Mouse (Mus musculus): ENCODE measurements at regions not wholly inside any gene's neighbourhood (a gene's known extent, or its start where the extent isn't known, plus 50 kb on each side); places are given as distances from the start of the nearest gene placed in this dataset.
"Not testable (repeated sequence)": the region's sequence is repeated elsewhere in the genome, so short reads cannot be mapped to it uniquely, and the experiment has no call there.

DNA sequence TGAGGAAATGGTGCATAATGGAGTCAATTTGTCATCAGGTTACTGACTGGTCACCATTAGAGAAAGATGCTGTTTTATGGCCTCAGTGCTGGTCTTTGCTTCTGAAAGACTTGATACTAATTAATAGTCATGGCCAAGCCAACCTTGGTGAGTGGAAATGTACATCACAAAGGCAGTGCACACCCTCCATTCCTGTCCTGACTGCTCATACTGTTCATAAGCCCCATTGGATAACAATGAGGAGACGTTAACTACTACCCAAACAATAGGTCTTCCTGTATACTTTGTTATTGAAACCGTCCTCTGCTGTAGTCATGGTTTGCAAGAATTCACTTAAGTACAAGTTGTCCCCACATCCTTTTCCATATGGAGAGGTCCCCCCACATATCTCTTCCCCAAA, 605.8 kb upstream of the Slc35b3 start:
- DNase-seq (ENCODE audit: low spot score in 2 of 2) = no peak

DNA sequence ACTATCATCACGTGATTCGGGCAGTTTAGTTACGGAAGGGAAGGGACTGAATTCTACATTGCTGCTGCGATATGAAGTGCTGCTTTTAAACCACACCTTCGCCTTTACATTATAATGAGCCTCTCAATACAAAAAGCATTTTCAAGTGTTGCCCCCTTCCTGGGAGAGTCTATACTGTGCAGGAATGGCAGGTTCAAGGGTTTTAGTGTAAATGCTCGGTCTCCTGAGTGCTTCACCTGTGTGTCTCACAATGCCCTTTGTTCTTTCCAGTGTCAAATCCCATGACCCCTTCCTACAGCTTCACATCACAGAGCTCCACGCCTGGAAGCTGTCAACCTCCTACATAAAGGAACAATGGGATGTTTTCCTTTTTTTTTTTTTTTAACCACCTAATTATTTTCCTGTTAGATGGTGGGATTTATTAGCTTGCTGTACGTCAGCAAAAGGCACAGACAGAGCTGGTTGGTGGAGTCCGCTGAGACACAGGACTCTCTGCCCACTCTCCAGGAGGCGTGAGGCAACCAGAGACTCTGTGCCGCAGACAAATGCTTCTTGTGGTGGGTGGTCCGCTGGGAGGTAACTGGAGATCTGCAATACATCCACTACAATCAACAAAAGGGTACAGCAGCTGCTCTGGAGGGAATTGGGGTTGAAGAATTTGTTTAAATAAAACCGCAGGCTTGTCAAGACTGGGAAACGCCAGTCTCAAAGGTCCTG, 577.2 kb upstream of the Slc35b3 start:
- no peak for DNase-seq (ENCODE audit: low spot score in 2 of 2)

DNA sequence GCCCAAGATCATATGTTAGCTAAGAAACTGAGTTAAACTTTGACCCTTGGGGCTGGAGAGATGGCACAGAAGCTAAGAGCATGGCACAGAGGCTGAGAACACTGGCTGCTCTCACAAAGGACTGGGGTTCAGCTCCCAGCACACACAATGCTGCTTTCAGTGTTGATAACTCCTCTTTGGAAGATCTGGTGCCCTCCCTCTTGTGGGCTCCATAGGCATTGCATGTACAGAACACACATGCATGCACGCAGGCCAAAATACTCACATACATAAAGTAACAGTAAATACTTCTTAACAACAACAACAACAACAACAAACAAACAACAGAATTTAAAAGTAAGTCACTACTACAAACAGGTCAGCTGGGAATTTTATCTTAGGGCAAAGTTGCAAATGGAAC, 565.8 kb upstream of the Slc35b3 start:
- DNase-seq (ENCODE audit: low spot score in 2 of 2) = no peak

DNA sequence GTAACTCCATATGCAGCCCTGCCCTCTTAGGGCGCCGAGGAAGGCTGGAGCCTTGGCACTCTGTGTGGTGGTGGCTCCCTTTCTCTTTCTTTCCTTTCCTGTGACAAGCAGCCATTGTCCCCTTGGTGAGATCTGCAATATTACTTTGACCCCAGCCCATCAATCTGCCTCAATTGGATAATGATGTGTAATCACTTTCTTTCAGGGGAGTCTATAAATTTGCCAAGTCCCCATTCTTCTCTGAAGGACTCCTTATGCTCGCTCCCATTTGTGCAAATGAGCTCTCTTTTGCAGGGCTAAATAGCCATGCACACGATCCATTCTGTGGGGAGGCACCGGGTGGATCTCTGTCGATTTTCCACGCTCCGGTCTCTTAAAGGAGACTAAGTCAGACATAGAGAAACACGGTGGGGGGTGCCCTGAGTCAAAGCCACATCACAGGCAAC, 563.2 kb upstream of the Slc35b3 start:
- DNase-seq (ENCODE audit: low spot score in 2 of 2) = no peak

DNA sequence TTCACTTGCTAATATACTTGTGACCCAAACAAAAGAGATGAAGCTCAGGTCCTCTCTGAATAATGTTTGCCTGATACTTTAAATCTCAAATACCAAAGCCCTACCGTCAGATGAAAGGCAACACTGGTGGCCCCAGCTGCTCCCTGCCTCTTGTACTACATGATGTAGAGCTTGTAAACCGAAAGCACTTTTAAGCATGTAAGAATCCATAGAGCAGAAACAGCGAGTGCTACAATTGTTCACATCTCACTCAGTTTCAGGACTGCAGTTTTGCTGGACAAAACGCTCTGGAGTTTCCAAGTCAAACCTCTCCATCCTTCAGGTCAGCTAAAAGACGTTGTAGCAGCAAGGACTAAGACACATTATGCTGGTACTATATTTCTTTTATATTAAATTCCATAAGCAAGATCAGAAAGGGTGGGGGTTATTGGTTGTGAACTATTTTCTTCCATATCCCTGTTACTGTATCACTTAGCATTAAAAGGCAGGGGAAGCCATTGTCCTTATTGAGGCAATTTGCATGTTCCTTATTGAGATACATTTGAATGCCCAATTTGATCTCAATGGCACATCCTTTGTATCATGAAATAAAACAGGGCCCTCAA, 562.7 kb upstream of the Slc35b3 start:
- DNase-seq (ENCODE audit: low spot score in 2 of 2) = no peak

DNA sequence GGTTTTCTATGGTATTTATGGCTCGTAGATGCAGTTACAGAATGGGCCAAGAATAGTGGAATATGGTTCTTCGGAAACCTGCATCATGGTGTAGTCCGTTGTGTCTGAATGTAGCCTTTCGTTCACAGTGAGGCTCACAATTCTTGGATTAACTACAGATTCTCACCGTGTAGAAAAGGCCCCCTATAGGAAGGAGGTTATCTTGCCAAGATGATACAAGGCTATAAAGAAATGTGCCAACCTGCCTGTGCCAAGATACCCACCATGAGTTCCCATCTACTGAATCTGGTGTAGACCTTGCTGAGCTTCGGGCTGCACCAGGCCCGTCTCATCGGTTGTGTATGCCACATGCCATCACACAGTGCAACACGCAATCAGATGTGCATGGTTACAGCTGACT, 560.2 kb upstream of the Slc35b3 start:
- no peak for DNase-seq (ENCODE audit: low spot score in 2 of 2)

DNA sequence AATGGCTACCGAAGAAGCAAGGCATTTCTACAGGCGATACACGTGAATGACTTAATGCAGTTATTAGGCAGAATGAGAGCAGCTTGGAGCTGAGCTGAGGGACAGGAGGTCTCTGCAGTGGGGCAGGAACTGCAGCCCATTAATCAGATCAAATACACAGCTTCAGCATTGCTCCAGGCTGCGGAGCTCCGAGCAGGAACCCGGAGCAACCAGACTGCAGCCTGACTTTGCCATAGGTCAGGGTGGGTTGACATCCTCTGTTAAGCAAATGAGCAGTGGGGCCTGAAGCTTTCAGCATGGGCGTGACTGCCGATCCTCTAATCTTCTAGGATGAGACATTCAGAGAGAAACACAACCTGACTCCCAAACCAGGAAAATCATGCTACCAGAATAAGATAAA, 555.4 kb upstream of the Slc35b3 start:
- no peak for DNase-seq (ENCODE audit: low spot score in 2 of 2)

DNA sequence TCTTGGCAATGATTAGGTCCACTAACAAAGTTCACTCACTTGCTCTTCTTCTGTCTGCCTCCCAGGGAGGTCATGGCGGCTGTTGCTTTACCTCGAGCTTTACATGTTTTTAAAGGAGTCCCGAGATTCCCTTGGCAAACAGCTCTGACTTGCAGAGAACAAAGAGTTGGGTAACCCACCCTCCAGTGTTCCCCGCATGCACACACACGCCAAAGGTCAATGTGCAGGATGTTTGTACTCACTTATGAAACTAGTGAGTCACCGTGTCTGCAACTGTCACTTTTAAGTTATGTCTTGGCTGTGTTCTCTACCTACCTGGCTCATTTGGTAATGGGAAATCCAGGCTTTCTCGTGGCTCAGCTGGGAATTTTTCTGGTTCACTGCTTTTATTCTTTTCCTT, 529.1 kb upstream of the Slc35b3 start:
- no peak for DNase-seq (ENCODE audit: low spot score in 2 of 2)

DNA sequence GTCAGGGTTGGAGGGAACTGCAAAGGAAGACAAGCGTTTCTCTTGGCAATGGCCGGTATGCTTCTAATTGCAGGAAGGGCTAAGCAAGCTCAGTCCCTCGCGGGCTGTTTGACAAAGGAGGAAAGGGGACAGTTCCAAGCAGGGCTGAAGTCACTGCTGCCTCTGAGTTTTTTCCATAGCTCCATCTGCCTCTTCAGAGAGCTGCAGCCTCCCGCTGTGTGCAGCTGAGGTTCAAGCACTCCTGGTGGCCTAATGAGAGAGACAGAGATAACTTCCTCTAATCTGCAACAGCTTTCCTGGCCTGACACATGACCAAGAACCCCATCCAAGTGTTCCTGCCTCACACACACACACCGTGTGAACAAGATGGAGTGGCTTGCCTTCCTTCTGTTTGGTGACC, 511.9 kb upstream of the Slc35b3 start:
- no peak for DNase-seq (ENCODE audit: low spot score in 2 of 2)

DNA sequence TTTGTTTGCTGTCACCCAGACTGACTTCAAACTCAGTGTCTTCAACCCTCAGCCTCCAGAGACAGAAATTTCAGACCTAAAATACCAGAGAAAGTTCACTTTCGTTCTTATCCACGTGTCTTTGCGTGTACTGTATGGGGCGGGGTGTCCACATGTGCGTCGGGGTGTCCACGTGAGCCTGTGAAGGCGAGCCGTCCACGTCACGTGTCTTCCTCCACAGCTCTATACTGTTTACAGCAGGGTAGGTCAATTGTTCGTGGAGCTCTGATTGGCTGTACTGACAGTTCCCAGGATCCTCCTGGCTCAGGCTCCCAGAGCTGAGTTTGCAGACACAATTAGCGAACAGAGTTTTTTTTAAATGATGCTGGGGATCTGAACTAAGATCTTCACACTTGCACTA, 481.1 kb upstream of the Slc35b3 start:
- no peak for DNase-seq (ENCODE audit: low spot score in 2 of 2)

DNA sequence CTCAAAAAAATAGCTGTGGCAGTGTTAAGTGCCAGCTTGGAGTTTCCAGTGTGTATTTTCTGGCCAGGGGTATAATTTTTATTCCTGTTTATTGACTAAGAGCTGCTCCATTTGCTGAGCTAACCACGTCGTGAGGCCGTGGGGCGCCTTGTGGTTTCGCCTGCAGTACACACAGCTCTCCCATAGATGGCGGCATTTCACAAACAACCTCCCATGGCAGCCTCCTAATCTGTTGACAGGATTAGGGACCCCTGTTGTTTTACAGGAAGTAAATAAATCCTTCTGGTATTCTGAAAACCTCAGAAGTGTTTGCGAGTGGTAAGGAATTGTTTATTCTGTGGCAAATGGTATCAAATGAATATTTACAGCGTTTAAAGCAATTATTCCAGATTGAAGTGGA, 480.2 kb upstream of the Slc35b3 start:
- DNase-seq (ENCODE audit: low spot score in 2 of 2) = peak in 1 of 2 experiments; percentile 57

DNA sequence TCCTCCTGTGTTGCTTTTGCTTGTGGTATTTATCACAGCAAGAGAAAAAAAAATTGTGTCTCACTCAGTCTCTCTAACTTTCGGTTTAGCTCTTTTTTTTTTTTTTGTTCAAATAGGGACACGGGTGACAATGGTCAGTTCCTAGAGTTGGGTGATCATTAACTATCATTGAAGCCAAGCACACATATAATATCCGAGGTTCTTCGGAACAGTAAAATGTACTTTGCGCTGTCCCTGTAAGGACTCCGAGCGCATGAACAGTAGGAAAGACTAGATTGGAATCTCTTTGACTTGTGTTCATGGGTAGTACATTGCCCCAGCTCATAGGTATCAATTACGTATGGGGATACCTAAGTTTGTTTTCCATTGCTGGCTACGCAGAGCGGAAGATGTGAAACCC, 479.7 kb upstream of the Slc35b3 start:
- DNase-seq (ENCODE audit: low spot score in 2 of 2) = no peak

DNA sequence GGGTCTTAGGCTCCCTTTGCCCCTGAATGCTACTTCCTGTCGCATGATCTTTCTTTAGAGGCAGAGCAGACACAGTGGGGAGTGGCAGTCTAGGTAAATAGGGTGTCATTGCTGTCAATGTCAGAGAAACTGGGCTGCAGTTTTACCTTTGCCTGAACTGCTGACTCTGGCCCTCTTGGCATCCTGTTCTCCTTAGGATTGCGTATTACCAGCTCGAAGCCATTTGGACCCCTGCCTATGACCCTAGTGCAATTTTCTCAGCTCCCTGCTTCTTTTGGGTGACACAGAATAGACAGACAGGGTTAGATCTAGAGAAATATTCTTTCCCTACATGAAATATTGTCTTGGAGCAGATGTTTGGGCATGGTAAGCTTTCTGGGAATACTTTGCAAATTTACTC, 467.3 kb upstream of the Slc35b3 start:
- DNase-seq (ENCODE audit: low spot score in 2 of 2) = no peak

DNA sequence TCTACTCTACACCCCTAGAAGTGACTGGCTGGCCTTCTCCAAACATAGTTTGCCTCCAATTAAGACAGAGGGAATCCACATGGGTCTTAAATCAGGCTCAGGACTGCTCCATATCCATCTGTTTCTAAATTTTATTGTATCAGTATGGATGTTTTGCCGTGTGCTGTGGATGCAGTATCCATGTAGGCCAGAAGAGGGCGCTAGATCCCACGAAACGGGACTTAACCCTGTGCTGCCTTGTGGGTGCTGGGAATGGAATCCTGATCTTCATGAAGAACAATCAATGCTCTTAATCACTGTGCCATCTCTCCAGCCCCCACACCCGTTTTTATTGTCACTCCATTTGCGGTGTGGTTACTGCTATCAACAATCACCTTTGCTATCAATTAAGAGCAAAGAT, 465.3 kb upstream of the Slc35b3 start:
- DNase-seq (ENCODE audit: low spot score in 2 of 2) = no peak

DNA sequence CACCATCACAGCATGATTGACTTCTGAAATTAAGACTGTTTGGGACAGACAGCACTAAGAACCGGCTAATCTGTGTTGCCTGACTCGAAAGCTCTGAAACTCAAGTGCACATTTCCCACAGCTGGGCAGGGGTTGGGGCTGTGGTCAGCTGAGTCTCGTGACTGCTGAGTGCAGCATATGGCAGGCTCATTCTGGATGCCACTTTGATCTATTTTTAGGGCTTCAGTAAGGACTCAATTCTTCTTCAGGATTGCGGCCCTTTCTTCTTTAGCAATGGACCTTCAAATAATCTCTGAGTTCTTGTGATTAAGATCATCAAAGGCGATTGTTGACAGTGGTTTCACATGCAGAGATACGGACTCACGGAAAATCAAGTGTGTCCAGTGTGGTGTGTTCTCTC, 457.5 kb upstream of the Slc35b3 start:
- no peak for DNase-seq (ENCODE audit: low spot score in 2 of 2)

DNA sequence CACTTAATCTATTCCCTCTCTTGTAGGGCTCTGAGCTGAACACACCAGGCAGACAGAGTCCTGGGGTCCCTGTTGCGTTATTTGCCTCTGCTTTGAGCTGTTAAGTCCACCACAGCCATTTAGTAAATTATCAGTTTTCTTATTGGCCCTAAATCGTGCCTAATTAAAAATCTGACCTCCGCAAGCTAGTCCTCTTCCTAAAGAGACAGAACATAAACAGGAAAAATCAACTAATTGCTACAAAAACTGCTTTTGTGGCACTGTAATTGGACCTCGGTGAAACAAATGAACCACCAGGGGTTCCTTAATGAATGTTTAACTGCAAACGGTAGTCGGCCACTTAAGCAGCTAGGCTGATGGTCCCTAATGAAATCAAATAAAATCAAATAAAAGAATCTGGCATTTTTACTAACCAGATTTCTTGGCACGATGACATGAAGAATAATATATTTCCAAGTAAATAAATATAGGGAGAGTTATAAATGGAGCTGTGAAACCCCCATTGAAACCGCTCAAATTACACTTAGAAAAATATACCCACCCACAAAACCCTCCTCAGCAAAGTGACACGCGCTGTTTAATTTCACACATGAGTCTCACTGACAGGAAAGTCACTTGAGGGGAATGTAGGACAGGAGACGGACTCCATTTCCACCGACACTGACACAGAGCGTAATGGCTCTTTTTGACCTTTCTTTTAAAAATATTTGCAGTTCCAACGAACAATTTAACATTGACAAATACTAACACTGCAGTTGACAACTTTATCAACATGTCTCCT, 451.0 kb upstream of the Slc35b3 start:
- DNase-seq (ENCODE audit: low spot score in 2 of 2) = no peak

DNA sequence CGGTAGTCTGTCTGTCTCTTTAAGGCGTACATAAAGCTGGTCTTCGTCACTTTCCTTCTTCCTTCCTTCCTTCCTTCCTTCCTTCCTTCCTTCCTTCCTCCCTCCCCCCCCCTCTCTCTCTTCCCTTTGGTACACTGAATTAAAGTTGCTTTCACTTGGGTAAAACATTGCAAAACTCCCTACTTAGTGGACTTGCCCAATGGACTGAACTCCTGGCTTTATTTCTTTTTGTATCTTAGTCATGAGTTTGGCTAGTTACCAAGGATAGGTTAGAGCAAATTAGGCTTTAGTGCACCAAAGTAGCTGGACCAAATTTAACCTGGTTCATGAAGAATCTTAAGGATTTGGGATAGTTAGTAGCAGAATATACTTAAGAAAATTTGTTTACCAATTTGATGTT, 431.9 kb upstream of the Slc35b3 start:
- DNase-seq (ENCODE audit: low spot score in 2 of 2) = no peak

DNA sequence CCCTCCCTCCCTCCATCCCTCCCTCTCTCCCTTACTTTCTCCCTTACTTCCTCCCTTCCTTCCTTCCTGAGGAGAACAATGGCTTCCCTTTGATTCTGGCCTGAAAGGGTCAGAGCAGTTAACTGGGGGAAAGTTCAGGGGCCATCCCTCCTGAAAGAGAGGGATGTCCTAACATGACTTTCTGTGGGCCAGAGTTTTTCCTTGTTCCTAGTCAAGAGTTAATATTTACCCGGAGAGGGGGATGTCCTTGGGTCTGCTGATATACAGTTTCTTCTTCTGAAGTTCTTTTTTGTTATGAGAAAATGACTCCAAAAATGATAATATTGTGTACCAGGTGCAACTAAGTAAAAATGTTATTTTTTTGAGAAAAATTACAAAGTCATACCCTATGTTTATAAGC, 431.5 kb upstream of the Slc35b3 start:
- DNase-seq (ENCODE audit: low spot score in 2 of 2) = not testable (repeated sequence)

DNA sequence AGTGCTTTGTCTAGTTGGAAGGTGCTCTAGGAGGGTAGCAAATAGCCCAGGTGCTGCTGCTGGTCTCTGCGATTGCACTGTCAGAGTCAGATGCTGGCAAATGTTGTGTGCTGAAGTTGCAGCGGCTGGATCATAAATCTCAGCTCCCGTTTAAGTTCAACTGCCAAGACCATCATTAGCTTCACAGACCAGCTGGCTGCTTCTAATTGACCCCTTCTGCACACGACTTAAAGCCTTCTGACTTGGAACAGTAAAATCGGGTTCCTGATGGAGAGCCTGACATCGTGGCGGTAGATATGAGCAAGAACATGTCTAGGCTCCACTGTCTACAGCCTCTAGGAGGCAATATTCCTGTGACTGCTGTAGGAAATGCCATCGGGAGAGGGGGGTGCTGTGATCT, 416.0 kb upstream of the Slc35b3 start:
- no peak for DNase-seq (ENCODE audit: low spot score in 2 of 2)

DNA sequence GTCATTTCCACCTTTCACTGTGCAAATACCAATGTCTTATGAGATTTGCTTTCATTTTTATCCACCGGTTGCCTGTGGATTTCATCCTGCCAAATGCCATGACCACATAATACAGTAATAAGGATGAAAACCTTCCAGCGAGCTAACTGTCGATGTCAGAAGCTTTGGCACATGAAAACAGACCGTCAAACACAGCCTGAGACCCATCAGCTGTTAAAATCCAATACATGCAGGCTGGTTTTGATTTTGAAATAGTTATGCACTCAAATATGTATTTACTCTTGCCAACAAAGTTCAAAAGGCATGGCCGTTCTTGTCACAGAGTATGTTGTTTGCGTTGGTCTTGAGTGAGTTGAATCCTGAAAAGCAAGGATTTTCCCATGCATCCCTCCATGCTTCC, 415.6 kb upstream of the Slc35b3 start:
- no peak for DNase-seq (ENCODE audit: low spot score in 2 of 2)

DNA sequence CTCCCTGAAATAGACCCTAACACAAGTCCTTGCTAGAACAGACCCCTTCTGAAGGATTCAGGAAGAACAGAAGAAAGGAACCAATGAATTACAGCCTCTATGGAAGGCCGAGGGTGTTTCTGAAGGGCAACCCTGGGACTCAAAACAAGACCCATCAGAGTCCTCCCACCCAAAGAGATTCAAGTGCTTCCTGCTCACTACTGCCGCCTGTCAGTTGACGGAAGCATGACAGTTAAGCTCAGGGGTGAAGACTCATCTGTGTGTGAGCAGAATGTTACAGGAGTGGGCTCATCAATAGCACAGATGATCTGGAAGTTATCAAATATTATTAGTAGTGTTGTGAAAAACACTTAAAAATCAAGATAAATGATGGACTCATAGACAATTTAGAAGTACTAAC, 411.9 kb upstream of the Slc35b3 start:
- no peak for DNase-seq (ENCODE audit: low spot score in 2 of 2)

DNA sequence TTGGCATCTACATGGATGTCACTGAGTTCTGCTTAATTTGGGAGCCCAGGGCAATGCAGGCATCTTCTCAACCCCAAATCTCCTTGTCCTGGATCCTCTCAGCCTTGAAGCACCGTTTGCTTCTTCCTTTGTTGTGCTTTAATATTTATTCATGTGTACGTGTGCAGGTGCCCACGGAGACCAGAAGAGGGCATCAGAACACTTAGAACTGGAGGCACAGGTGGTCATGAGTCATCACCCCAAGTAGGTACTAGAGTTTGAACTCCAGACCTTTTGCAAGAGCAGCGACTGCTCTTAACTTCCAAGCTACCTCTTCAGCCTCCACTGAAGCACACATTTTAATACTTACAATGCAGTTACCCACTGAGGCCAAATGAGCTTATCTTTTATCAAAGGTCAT, 403.0 kb upstream of the Slc35b3 start:
- no peak for DNase-seq (ENCODE audit: low spot score in 2 of 2)

DNA sequence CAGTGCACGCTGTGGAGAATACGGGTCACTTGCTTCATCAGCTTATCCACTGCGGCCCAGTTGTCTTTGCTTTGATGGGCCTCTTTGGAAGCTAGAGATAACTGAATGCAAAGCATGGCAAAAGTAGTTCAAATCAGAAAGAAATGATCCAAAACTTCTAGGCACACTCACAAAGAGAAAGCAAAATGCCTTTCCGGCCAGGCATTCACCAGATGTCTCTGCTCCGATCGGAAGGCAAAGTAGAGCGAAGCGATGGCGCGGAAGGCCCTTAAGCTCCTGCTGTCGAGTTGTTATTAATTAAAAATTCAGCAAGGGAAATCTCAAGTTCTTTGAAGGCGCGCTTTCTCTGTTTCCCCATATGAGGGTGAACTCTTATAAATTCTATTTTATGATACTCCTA, 401.9 kb upstream of the Slc35b3 start:
- DNase-seq (ENCODE audit: low spot score in 2 of 2) = no peak

Data from left cerebral cortex, adult 8-10 months (tissue).